Mouse (Mus musculus) midbrain, embryonic 12.5 days (tissue): Measurements from ENCODE around the gene Fyn. TPM values are rescaled to one million over a fixed set of nuclear protein-coding genes. Genes with fewer than 3 reads are reported as not detected.
A peak's percentile ranks its signal among the peaks of the same experiment; 100 is the strongest.

Source experiments
- ATAC-seq: fragments of 200-750 bp; cut with Nextera tagmentation; 2 replicates; pipeline ENCODE4 v1.8.0; 2017; ENCODE audit warnings: low read depth, moderate TSS enrichment, moderate library complexity; ENCODE audit not compliant: low FRiP score
- H3K27ac ChIP-seq: fragments of 300-500 bp; sonication (generic); replicated peaks from 2 replicates; pipeline ENCODE4 v1.5.1; 2016; ENCODE audit warnings: mild to moderate bottlenecking
- H3K27me3 ChIP-seq: fragments of 300-500 bp; sonication (generic); 2 replicates; pipeline ENCODE4 v1.6.1; 2016; ENCODE audit warnings: mild to moderate bottlenecking
- H3K36me3 ChIP-seq: fragments of 300-500 bp; sonication (generic); 2 replicates; pipeline ENCODE4 v1.6.1; 2016
- H3K4me1 ChIP-seq: fragments of 300-500 bp; sonication (generic); 2 replicates; pipeline ENCODE4 v1.6.1; 2016
- H3K4me2 ChIP-seq: fragments of 300-500 bp; sonication (generic); replicated peaks from 2 replicates; pipeline ENCODE4 v1.6.1; 2016; ENCODE audit warnings: mild to moderate bottlenecking, moderate library complexity
- H3K4me3 ChIP-seq: fragments of 300-500 bp; sonication (generic); 2 replicates; pipeline ENCODE4 v1.5.1; 2016; ENCODE audit warnings: mild to moderate bottlenecking
- H3K9ac ChIP-seq: fragments of 300-500 bp; sonication (generic); replicated peaks from 2 replicates; pipeline ENCODE4 v1.6.1; 2016; ENCODE audit warnings: mild to moderate bottlenecking, moderate library complexity
- H3K9me3 ChIP-seq: fragments of 300-500 bp; sonication (generic); 2 replicates; pipeline ENCODE4 v1.6.1; 2016; ENCODE audit warnings: mild to moderate bottlenecking
- WGBS: fragments of 180-500 bp; shearing (Covaris S2); methylation state at CpG from one replicate; pipeline ENCODE4 v1.1.7; 2016; 5-methylcytosine and 5-hydroxymethylcytosine counted together
- polyA plus RNA-seq: library from polyadenylated mRNA; unstranded; fragments of >200 nt; fragmentation: Nextera tagmentation; extraction: Ambion mirVana; gene quantifications from 2 replicates; pipeline ENCODE4 v1.2.1, GENCODE M21; 2016

Fyn gene
- polyA plus RNA-seq, 1 experiment from 2014 or later, result 52.7 TPM

DNA sequence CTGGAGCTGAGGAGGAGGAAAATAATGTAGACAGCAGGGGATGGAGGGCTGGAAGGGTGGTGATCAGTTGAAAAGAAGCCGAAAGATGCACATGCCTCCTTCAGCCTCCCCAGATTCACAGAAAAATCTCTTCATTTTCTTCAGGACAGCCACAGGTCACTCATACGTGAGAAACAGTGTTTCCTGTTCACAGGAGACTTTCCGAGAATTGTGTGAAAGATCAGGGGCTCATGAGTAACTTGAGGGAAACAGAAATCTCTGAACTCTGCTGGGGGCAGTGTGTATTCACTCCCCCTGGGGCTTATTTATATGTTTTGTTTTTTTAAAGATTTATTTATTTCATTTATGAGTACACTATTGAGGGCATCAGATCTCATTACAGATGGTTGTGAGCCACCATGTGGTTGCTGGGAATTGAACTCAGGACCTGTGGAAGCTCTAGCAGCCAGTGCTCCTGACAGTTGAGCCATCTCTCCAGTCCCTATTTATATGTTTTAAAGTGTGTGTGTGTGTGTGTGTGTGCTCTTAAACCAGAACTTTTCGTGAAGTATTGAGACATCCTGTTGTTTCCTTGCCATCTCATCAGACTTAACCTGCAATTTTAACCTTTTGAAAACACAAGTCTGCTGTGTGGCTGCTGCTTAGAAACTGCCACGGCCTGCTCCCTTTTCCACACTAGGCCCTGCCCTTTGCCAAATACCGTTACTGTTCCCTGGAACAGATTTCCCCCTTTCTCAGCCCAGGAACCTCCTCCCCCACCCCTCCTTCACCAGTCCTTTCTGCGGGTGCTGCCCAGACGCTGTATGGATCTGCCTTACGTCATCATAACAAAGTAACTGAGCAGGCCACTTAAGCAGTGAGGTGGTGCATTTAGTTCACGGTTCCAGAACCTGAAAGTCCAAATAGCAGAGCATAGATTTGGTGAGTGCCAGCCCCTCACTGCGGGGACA lies 118.1 kb downstream of the Fyn start:
- no peak for ATAC-seq
- 0 out of 2 replicates have a peak, but pooled peaks cover 7% of the 10 kb centered on the region for H3K36me3 ChIP-seq
- H3K27ac ChIP-seq, result 0 out of 2 replicates have a peak overlapping the region, but pooled peaks have one; percentile 30
- WGBS, result 55% methylated on average over 11 of the region's 11 CpGs
- H3K9me3 ChIP-seq, result no peaks in the 10 kb centered on the region
- H3K4me1 ChIP-seq, result peaks cover 64% of the 10 kb centered on the region
- no peak overlapping the region for H3K4me3 ChIP-seq
- H3K9ac ChIP-seq, result no peak overlapping the region
- H3K4me2 ChIP-seq, result no peak overlapping the region
- no peaks in the 10 kb centered on the region for H3K27me3 ChIP-seq

DNA sequence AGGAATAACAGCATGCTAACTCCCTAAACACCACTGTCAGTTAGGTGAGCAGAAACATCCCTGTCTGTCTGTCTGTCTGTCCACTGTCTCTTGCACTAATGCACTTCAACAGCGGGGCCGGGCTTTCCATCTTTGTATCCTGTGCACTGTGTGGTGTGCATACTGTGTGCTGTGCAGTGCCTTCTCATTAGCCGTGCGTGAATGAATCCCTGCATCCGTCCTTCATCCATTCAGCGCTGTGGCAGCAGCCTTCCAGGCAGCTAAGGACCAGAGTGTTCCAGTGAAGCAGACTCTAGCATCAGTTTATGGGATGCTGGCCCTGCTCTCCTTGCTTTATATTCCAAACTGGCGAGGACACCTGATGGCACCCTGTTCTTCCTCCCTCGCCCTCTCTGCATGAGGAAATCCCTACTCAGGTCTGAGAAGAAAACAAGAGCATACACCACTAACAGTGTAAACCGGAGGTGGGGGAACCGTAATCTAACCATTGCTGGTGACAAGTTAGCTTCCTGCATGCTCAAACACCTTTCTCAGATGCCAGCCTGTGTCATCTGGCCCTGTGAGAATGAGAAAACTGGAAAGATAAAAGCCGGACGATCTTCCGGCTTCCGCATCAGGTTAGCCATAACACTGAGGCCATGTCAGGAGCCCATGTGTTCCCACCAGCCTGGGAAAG lies 119.2 kb downstream of the Fyn start:
- H3K9me3 ChIP-seq, result no peaks in the 10 kb centered on the region
- no peak overlapping the region for H3K9ac ChIP-seq
- H3K27ac ChIP-seq, result 0 out of 2 replicates have a peak overlapping the region, but pooled peaks have one; percentile 30
- H3K4me1 ChIP-seq, result peaks cover 61% of the 10 kb centered on the region
- no peak for ATAC-seq
- no peak overlapping the region for H3K4me3 ChIP-seq
- no peaks in the 10 kb centered on the region for H3K27me3 ChIP-seq
- no peak overlapping the region for H3K4me2 ChIP-seq
- 0 out of 2 replicates have a peak, but pooled peaks cover 6% of the 10 kb centered on the region for H3K36me3 ChIP-seq
- 72% methylated on average over 14 of the region's 14 CpGs for WGBS

DNA sequence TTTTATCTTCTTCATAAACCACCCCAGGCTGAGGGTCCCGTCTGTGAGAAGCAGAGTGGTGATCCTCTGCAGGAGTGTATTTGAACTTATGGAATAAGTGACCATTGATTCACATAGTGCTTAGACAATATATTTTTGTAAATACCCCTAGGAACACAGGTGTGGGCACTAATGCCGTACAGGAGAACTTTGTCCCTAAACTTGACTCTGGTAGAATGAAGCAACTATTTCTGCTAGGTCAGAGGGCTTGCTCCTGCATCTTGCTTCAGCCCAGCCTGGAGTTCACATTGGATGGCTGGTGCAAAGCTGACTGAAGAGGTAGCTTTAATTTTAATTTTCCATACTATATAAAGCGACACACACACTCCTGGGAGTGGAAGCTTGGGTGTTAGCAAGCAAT lies 119.9 kb downstream of the Fyn start:
- H3K4me3 ChIP-seq, result no peak overlapping the region
- H3K27ac ChIP-seq, result no peak overlapping the region
- 77% methylated on average over 3 of the region's 3 CpGs for WGBS
- H3K4me1 ChIP-seq, result peaks cover 61% of the 10 kb centered on the region
- no peak overlapping the region for H3K9ac ChIP-seq
- H3K27me3 ChIP-seq, result no peaks in the 10 kb centered on the region
- no peak for ATAC-seq
- no peak overlapping the region for H3K4me2 ChIP-seq
- no peaks in the 10 kb centered on the region for H3K9me3 ChIP-seq
- no peaks in the 10 kb centered on the region for H3K36me3 ChIP-seq

DNA sequence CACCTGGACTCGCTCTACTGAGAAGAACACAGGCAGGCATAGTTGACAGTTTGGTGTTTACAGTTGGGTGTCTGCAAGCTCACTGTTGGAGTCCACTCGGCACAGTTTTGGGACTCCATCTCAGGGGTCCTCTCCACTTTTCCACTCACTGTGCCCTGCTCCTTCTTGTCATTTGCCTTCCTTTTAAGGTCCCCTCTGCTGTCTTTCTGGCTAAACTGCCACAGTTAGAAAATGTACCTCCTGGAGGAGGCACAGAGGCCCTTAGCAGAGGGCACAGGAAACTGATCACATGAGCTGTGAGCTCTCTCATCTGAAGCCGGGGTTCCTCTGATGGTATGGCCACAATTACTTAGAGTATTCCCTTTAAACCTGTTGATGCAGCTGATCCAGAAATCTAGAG lies 120.3 kb downstream of the Fyn start:
- Histone ChIP-seq H3K27me3 (no peaks in the 10 kb centered on the region), H3K36me3 (no peaks in the 10 kb centered on the region), H3K9ac (no peak overlapping the region), H3K4me2 (no peak overlapping the region), H3K4me1 (peaks cover 61% of the 10 kb centered on the region), H3K9me3 (no peaks in the 10 kb centered on the region), H3K27ac (no peak overlapping the region), H3K4me3 (no peak overlapping the region)
- no peak for ATAC-seq
- WGBS, result 81% methylated on average over 3 of the region's 3 CpGs

DNA sequence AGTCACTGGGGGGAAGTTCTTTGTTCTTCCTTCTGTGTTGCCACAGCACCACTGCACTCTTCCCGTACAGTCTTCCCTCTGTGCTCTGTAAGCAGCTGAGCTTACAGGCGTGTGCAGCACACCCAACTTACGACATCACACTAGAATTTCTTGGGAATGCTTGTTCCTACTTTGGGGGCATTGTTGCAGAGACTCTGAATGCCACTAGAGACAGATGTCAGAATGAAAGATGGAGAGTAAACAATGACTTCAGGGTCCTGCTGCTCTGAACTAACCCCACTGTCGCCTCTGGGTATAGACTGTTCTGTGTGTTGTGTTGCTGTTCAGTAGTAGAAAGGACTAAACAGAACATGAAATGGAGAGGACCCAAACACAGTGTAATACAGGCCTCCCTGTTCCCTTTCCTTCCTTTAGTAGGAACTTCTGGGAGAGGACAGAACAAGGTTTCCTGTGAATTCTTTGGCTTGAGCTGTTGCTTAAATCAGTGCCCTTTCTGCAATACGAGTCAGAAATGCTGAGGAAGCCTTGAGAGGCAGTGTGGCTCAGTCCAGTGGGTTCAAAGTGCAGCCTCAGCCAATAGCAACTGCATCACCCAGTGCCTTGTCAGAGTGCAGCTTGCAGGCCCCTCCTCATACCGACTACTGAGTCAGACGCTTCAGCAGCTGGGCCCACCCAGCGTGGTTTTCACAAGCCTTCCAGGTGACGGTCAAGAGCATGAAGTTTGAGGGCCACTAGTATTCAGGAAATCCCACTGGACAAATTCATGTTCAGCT lies 121.9 kb downstream of the Fyn start:
- no peak overlapping the region for H3K27ac ChIP-seq
- H3K9ac ChIP-seq, result no peak overlapping the region; the same call in 1 of the 2 replicates
- no peak for ATAC-seq
- H3K4me2 ChIP-seq, result no peak overlapping the region
- peaks cover 45% of the 10 kb centered on the region for H3K4me1 ChIP-seq
- H3K9me3 ChIP-seq, result no peaks in the 10 kb centered on the region
- no peaks in the 10 kb centered on the region for H3K36me3 ChIP-seq
- H3K27me3 ChIP-seq, result no peaks in the 10 kb centered on the region
- WGBS, result 83% methylated on average over 9 of the region's 9 CpGs
- no peak overlapping the region for H3K4me3 ChIP-seq

DNA sequence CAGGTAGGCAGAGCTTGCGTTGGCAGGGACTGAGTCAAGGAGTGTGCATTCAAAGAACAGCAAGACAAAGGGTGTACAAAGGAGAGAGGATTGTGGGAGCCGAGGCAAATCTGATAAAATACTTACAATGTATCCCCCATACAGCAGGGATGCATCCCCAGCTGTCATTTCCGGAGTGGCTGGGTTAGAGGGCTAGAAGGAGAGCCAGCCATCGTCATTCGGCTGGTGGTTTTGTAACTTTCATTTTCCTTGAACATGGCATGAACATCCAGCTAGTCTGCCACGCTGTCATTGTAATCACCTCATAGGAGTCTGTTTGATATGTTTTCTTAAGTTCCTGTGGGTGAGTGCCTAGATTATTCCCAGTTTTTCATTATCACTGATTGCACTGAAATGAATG lies 123.5 kb downstream of the Fyn start:
- H3K4me1 ChIP-seq, result peaks cover 29% of the 10 kb centered on the region

DNA sequence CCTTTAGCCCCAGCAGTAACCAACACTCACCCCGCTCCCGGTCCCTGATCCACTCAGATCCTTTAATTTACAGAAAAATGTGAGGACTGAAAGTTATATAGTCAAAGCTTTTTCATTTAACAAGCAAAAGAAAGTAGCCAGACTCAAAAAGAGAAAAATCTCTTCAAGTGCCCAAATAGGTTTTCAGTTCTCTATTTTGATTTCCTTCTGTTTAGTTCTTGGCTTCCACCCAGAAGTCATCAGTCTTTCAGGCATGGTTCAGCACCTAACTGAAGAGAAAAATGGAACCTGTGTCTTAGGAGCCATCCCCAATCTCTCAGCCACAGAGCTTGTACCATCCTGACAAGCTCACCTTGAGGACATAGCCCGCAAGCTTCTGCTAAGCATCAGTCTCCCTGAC lies 124.4 kb downstream of the Fyn start:
- H3K4me2 ChIP-seq, result no peak overlapping the region
- H3K4me1 ChIP-seq, result peaks cover 25% of the 10 kb centered on the region
- WGBS, result 97% methylated on average over 3 of the region's 3 CpGs
- no peak for ATAC-seq
- no peak overlapping the region for H3K27ac ChIP-seq
- H3K36me3 ChIP-seq, result no peaks in the 10 kb centered on the region
- H3K4me3 ChIP-seq, result no peak overlapping the region
- H3K9me3 ChIP-seq, result no peaks in the 10 kb centered on the region
- no peak overlapping the region for H3K9ac ChIP-seq
- no peaks in the 10 kb centered on the region for H3K27me3 ChIP-seq

More for the DNA sequence above, 123.5 kb downstream of the Fyn start:
- no peak for ATAC-seq
- Histone ChIP-seq H3K4me3 (no peak overlapping the region), H3K9ac (no peak overlapping the region), H3K36me3 (no peaks in the 10 kb centered on the region), H3K9me3 (no peaks in the 10 kb centered on the region), H3K27me3 (no peaks in the 10 kb centered on the region), H3K27ac (no peak overlapping the region), H3K4me2 (no peak overlapping the region)
- WGBS, result 74% methylated on average over 6 of the region's 6 CpGs

DNA sequence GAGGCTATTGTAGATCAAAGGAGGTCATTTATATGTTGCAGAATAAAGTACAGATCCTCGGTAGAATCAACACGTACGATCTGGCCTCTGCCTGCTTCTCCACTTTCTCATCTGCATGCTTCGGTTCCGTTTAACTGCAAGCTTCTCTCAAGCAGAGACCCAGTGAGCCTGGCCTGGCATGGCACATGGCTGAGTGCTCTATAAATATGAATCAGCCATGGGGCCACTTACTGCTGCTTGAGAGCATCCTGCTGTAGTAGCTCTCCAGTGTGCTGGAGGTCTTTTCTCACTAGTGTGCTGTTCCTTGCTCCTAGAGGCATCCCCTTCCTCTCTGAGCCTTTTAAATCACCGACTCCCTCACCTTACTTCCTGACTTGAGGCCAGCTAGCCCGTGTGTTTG lies 130.0 kb downstream of the Fyn start:
- peaks cover 35% of the 10 kb centered on the region for H3K4me1 ChIP-seq
- no peaks in the 10 kb centered on the region for H3K9me3 ChIP-seq
- H3K36me3 ChIP-seq, result no peaks in the 10 kb centered on the region
- 65% methylated on average over 7 of the region's 7 CpGs for WGBS
- H3K27me3 ChIP-seq, result no peaks in the 10 kb centered on the region
- ATAC-seq, result no peak; the same call in 1 of the 2 replicates
- no peak overlapping the region for H3K4me3 ChIP-seq
- H3K27ac ChIP-seq, result peak overlapping the region; percentile 43; the same call in 1 of the 2 replicates
- H3K4me2 ChIP-seq, result no peak overlapping the region
- no peak overlapping the region for H3K9ac ChIP-seq

DNA sequence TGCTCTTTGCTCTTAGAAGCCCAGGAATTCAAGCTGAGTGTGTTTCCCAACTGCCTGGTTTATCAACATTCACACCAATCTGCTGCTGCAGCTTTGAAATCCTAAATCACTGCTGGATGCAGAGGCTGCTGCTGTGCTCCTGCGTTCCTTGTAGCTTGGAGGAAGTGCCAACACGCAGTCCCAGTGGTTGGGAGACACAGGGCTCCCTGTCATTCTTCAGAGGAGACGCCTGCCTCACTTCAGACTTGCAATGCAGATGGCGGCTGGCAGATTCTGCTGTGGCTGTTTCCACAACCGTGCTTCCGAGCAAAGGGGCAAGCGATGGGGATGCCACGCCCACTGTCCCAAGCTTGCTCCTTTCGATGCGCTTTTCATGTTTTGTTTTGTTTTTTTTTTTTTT lies 132.9 kb downstream of the Fyn start:
- no peak for ATAC-seq
- H3K4me2 ChIP-seq, result no peak overlapping the region
- peaks cover 55% of the 10 kb centered on the region for H3K4me1 ChIP-seq
- 74% methylated on average over 10 of the region's 10 CpGs for WGBS
- H3K27ac ChIP-seq, result peak overlapping the region; percentile 66
- no peaks in the 10 kb centered on the region for H3K9me3 ChIP-seq
- no peaks in the 10 kb centered on the region for H3K36me3 ChIP-seq
- H3K27me3 ChIP-seq, result no peaks in the 10 kb centered on the region
- H3K4me3 ChIP-seq, result no peak overlapping the region
- H3K9ac ChIP-seq, result no peak overlapping the region

DNA sequence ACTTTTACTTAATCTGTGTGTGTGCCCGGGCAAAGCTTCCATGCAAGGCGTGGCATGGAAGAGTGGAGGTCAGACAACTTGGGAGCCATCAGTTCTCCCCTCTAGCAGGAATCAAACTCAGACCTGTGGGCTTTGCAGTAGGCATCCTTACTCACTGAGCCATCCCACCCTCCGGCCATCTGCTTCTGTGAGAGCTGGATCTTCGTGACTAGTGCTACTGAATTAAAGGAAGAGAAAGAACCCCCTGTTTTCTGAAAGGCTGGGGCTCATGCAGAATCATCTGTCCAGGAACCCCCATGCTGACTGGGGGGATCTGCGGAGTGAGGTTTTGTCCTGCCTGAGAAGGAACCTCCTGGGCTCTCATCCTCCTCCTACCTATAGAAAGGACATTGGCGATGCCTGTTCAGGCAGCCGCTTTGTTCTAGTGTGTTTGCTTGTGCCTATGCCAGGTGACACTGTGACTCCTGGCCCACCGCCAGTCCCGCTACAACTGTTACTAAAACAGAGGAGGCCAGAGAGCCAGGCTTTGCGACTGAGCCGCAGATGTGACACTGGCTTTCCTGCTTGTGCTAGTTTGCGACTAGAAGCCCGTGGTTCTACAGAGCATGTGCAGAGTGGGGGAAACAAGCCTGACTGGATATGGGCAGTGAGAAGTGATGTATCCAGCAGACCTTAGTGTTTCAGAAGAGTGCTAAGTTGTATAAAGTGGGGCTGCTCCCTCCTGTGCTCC lies 133.5 kb downstream of the Fyn start:
- no peak overlapping the region for H3K4me3 ChIP-seq
- no peaks in the 10 kb centered on the region for H3K27me3 ChIP-seq
- peak overlapping the region; percentile 39; the same call in 1 of the 2 replicates for H3K27ac ChIP-seq
- WGBS, result 82% methylated on average over 13 of the region's 13 CpGs
- no peak overlapping the region for H3K4me2 ChIP-seq
- no peaks in the 10 kb centered on the region for H3K36me3 ChIP-seq
- peak; percentile 38; the same call in 1 of the 2 replicates for ATAC-seq
- no peaks in the 10 kb centered on the region for H3K9me3 ChIP-seq
- H3K9ac ChIP-seq, result no peak overlapping the region
- H3K4me1 ChIP-seq, result peaks cover 61% of the 10 kb centered on the region

DNA sequence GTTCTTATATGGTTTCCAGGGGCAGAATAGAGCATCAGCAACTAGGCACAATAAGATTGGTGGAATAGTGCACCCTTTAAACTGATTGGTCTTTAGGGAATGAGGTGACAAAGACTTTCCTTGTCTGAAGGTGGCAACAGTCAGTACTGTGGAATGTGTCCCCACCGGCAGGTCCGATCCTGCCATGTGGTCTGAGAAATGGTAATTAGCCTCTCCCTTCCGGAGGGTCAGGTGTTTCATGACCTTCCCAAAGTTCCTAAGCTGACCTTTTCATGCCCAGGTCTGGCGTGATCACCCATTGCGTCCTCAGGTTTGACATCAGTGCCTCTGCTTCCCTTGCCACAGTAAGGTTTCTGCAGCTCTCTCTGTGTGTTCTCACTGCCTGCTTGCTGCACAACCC lies 134.7 kb downstream of the Fyn start:
- H3K36me3 ChIP-seq, result no peaks in the 10 kb centered on the region
- no peak overlapping the region for H3K9ac ChIP-seq
- no peaks in the 10 kb centered on the region for H3K9me3 ChIP-seq
- ATAC-seq, result no peak
- WGBS, result 87% methylated on average over 5 of the region's 5 CpGs
- H3K27me3 ChIP-seq, result no peaks in the 10 kb centered on the region
- H3K4me2 ChIP-seq, result no peak overlapping the region
- H3K4me1 ChIP-seq, result peaks cover 55% of the 10 kb centered on the region
- H3K27ac ChIP-seq, result no peak overlapping the region
- H3K4me3 ChIP-seq, result no peak overlapping the region
